Mouse (Mus musculus) stomach, postnatal 0 days (tissue): ENCODE measurements around the gene Cbr4. TPM values are rescaled to one million over a fixed set of nuclear protein-coding genes. Genes with fewer than 3 reads are reported as not detected.

Experiments
- ATAC-seq: fragments of 200-750 bp; cut with Nextera tagmentation; 2 replicates; pipeline ENCODE4 v1.8.0; 2017; ENCODE audit not compliant: low FRiP score, low TSS enrichment
- DNase-seq: peaks from one replicate; pipeline ENCODE4 v3.0.0-alpha.2; 2016; ENCODE audit warnings: low spot score
- H3K27ac ChIP-seq: fragments of 300-500 bp; sonication (generic); replicated peaks from 2 replicates; pipeline ENCODE4 v1.5.1; 2014; ENCODE audit warnings: mild to moderate bottlenecking, control low read depth
- H3K27me3 ChIP-seq: fragments of 300-500 bp; sonication (generic); 2 replicates; pipeline ENCODE4 v1.6.1; 2014; ENCODE audit warnings: low read length; ENCODE audit not compliant: control insufficient read depth, insufficient read depth
- H3K36me3 ChIP-seq: fragments of 300-500 bp; sonication (generic); 2 replicates; pipeline ENCODE4 v1.6.1; 2014; ENCODE audit warnings: low read length, mixed read lengths; ENCODE audit not compliant: control insufficient read depth, insufficient read depth
- H3K4me1 ChIP-seq: fragments of 300-500 bp; sonication (generic); replicated peaks from 2 replicates; pipeline ENCODE4 v1.6.1; 2014; ENCODE audit warnings: antibody characterized with exemption; ENCODE audit not compliant: control insufficient read depth, insufficient read depth
- H3K4me2 ChIP-seq: fragments of 300-500 bp; sonication (generic); replicated peaks from 2 replicates; pipeline ENCODE4 v1.6.1; 2014; ENCODE audit warnings: low read depth, mild to moderate bottlenecking, control low read depth, moderate library complexity
- H3K4me3 ChIP-seq: fragments of 300-500 bp; sonication (generic); 2 replicates; pipeline ENCODE4 v1.5.1; 2014; ENCODE audit warnings: low read depth, low read length, control low read depth
- H3K9ac ChIP-seq: fragments of 300-500 bp; sonication (generic); 2 replicates; pipeline ENCODE4 v1.6.1; 2014; ENCODE audit warnings: mild to moderate bottlenecking, low read length, control low read depth, mixed read lengths
- H3K9me3 ChIP-seq: fragments of 300-500 bp; sonication (generic); 2 replicates; pipeline ENCODE4 v1.6.1; 2016; ENCODE audit warnings: low read length; ENCODE audit not compliant: control insufficient read depth
- CTCF ChIP-seq: IDR thresholded peaks from 2 replicates; pipeline ENCODE4 v1.5.1; 2016; ENCODE audit warnings: antibody characterized with exemption, low read depth, mild to moderate bottlenecking, moderate library complexity
- EP300 ChIP-seq: optimal IDR thresholded peaks from 2 replicates; pipeline ENCODE3; 2016; ENCODE audit warnings: antibody characterized with exemption
- WGBS: fragments of 180-500 bp; shearing (Covaris S2); extraction: QIAGEN DNeasy Blood & Tissue Kit; methylation state at CpG from one replicate; pipeline ENCODE4 v1.1.7; 2014; 5-methylcytosine and 5-hydroxymethylcytosine counted together
- polyA plus RNA-seq: library from polyadenylated mRNA; unstranded; fragments of >200 nt; fragmentation: Nextera tagmentation; extraction: Ambion mirVana; gene quantifications from 2 replicates; pipeline ENCODE4 v1.2.1, GENCODE M21; 2015

Cbr4 gene
- polyA plus RNA-seq, 1 experiment from 2014 or later: 47.0 TPM

DNA sequence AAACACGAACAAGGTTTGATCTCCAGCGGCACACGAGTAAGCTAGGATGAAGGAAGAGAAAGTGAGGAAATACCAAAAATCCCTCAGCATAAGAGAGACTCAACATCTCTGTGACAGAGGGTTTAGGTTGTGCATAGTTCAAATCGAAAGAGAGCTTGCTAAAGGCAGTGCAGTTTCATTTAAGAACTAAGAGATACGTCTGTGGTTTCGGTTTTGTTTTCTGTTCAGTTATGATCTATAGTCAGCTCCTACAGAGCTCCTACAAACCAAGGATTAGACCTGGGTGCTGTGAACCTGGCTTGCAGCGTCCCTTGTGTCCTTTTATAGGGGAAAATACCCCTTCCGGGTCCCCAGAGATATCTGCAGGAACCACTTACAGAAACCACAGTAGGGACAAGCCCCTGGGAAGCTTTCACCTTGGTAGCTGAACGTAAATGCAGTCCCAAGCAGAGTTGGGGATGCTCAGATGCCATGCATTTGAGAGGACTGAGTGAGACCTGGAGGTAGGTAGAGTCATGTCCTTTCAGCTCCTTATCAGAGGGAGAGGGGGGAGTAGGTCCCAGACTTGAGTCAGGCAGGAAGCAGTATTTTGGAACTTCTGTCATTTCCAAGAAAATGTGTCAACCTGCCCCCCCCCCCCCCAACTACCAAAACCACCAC, 36.5 kb upstream of the Cbr4 start:
- ATAC-seq (no peak), DNase-seq (no peak)
- Histone ChIP-seq H3K27ac (no peak overlapping the region), H3K27me3 (no peaks in the 10 kb centered on the region), H3K9me3 (no peaks in the 10 kb centered on the region), H3K4me2 (no peak overlapping the region), H3K9ac (no peak overlapping the region), H3K4me1 (no peaks in the 10 kb centered on the region), H3K4me3 (no peak overlapping the region), H3K36me3 (no peaks in the 10 kb centered on the region)
- WGBS: 82% methylated on average over 9 of the region's 9 CpGs
- TF ChIP-seq CTCF: no peak
- TF ChIP-seq EP300: no peak

DNA sequence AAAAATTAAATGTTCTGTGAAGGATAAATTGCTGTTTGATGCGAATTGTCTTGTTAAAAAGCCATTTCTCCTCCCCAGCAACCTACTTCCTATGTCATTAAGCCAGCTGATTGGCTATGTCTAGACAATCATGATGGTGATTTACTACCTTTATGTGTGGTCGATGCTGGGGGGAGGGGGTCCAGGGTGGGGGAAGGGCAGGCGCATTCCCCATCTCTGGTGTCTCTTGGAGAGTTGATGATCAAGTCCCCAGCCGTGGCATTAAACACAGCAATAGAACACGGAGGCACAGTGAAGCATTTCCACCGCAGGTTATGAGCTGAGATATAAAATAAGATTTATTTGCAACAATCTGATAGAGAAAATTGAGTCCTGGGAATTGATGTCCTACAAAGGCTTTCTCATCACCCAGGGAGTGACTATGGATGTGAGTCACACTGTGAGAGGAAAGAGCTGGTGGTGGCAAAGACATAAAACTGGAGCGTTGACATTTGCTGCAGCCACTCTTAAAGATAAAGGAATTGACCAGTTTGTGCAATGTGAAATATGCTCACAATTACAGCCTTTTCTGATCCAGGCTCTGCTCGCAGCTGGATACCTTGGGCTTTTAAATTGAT, 35.7 kb upstream of the Cbr4 start:
- Histone ChIP-seq H3K4me1 (no peaks in the 10 kb centered on the region), H3K27ac (no peak overlapping the region), H3K4me2 (no peak overlapping the region), H3K9me3 (no peaks in the 10 kb centered on the region), H3K27me3 (no peaks in the 10 kb centered on the region), H3K36me3 (no peaks in the 10 kb centered on the region), H3K9ac (no peak overlapping the region), H3K4me3 (no peak overlapping the region)
- DNase-seq: no peak
- 77% methylated on average over 8 of the region's 8 CpGs for WGBS
- no peak for ATAC-seq
- TF ChIP-seq EP300: no peak
- TF ChIP-seq CTCF: no peak

DNA sequence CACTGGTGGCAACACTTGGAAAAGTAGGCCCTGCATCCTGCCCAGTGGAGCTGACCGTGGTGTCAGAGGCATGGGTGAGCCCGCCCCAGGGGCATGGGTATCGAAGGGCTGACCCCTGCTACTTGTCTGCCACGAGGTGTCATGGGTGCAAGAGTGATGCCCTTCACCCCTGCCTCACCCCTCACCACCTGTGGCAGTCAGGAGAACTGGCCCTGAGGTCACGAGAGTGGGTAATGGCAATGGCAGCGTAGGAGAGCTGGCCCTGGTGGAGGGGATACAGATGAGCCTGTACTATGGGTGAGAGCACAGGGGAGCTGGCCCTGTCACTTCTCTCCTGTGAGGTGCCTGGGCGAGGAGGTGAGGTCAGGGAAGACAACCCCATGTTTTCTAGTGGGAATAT, 27.8 kb upstream of the Cbr4 start:
- Histone ChIP-seq H3K36me3 (no peaks in the 10 kb centered on the region), H3K4me2 (no peak overlapping the region), H3K27me3 (no peaks in the 10 kb centered on the region), H3K4me3 (no peak overlapping the region), H3K9me3 (no peaks in the 10 kb centered on the region), H3K4me1 (no peaks in the 10 kb centered on the region), H3K9ac (no peak overlapping the region), H3K27ac (no peak overlapping the region)
- 0 out of 2 replicates have a peak, but pooled peaks have one; percentile 21 for ATAC-seq
- no peak for DNase-seq
- WGBS: 88% methylated on average over 7 of the region's 7 CpGs
- TF ChIP-seq EP300: no peak
- TF ChIP-seq CTCF: no peak

DNA sequence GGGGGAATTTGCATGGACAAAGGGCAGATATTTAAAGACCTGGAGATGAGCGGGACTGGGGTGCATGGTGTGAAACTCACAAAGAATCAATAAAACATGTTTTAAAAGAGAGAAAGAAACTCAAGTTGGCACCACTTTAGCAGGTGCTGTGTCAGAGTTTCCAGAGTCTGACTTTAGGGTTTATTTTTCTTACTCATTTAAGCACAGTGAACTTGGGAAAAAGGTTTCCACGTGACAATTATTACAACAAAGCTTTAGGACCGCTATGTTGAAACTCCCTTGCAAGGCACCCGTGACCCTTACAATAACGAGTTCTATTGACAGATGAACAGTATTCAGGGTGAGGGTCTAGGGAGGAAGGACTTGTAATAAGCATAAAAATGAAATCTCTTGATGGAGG, 25.3 kb upstream of the Cbr4 start:
- DNase-seq: no peak
- Histone ChIP-seq H3K9ac (no peak overlapping the region), H3K4me1 (no peaks in the 10 kb centered on the region), H3K36me3 (no peaks in the 10 kb centered on the region), H3K4me2 (no peak overlapping the region), H3K27ac (no peak overlapping the region), H3K4me3 (no peak overlapping the region), H3K9me3 (no peaks in the 10 kb centered on the region), H3K27me3 (no peaks in the 10 kb centered on the region)
- WGBS: 82% methylated on average over 5 of the region's 5 CpGs
- ATAC-seq: no peak
- no peak for TF ChIP-seq EP300
- no peak for TF ChIP-seq CTCF

GRCm38 (mm10) chr8:61464393-61464792, 23.1 kb upstream of the Cbr4 start:
- Histone ChIP-seq H3K4me1 (no peaks in the 10 kb centered on the region), H3K9me3 (no peaks in the 10 kb centered on the region), H3K4me2 (no peak overlapping the region), H3K27me3 (no peaks in the 10 kb centered on the region), H3K9ac (no peak overlapping the region), H3K27ac (no peak overlapping the region), H3K36me3 (no peaks in the 10 kb centered on the region), H3K4me3 (no peak overlapping the region)
- DNase-seq: no peak
- no peak for ATAC-seq
- no peak for TF ChIP-seq EP300
- TF ChIP-seq CTCF: no peak
- 77% methylated on average over 2 of the region's 2 CpGs for WGBS

GRCm38 (mm10) chr8:61466696-61467552, 20.6 kb upstream of the Cbr4 start:
- H3K4me2 ChIP-seq: no peak overlapping the region
- 70% methylated on average over 15 of the region's 15 CpGs for WGBS
- no peaks in the 10 kb centered on the region for H3K36me3 ChIP-seq

More at GRCm38 (mm10) chr8:61466696-61467552, 20.6 kb upstream of the Cbr4 start:
- no peak overlapping the region for H3K9ac ChIP-seq
- no peak overlapping the region for H3K27ac ChIP-seq
- no peaks in the 10 kb centered on the region for H3K9me3 ChIP-seq
- TF ChIP-seq CTCF: no peak
- TF ChIP-seq EP300: no peak
- no peak overlapping the region for H3K4me3 ChIP-seq
- no peaks in the 10 kb centered on the region for H3K4me1 ChIP-seq
- H3K27me3 ChIP-seq: no peaks in the 10 kb centered on the region
- ATAC-seq (no peak), DNase-seq (no peak)
